Mouse (Mus musculus) embryonic facial prominence, embryonic 13.5 days (tissue): Measurements from ENCODE around the gene Armc10. TPM values are rescaled to one million over a fixed set of nuclear protein-coding genes. Genes with fewer than 3 reads are reported as not detected.
A peak's percentile ranks its signal among the peaks of the same experiment; 100 is the strongest.

ENCODE experiments used
- ATAC-seq: fragments of 200-750 bp; cut with Nextera tagmentation; 2 replicates; pipeline ENCODE4 v1.8.0; 2017; ENCODE audit warnings: low read depth; ENCODE audit not compliant: insufficient number of reproducible peaks, insufficient read depth, low FRiP score, low TSS enrichment
- H3K27ac ChIP-seq: fragments of 300-500 bp; sonication (generic); 2 replicates; pipeline ENCODE4 v1.5.1; 2015; ENCODE audit warnings: moderate library complexity, mild to moderate bottlenecking, inconsistent platforms
- H3K27me3 ChIP-seq: fragments of 300-500 bp; sonication (generic); 2 replicates; pipeline ENCODE4 v1.6.1; 2015; ENCODE audit warnings: mild to moderate bottlenecking, inconsistent platforms
- H3K36me3 ChIP-seq: fragments of 300-500 bp; sonication (generic); 2 replicates; pipeline ENCODE4 v1.6.1; 2015; ENCODE audit warnings: mild to moderate bottlenecking, inconsistent platforms
- H3K4me1 ChIP-seq: fragments of 300-500 bp; sonication (generic); 2 replicates; pipeline ENCODE4 v1.6.1; 2015; ENCODE audit warnings: inconsistent platforms
- H3K4me2 ChIP-seq: fragments of 300-500 bp; sonication (generic); 2 replicates; pipeline ENCODE4 v1.6.1; 2015; ENCODE audit warnings: moderate library complexity, mild to moderate bottlenecking, inconsistent platforms
- H3K4me3 ChIP-seq: fragments of 300-500 bp; sonication (generic); 2 replicates; pipeline ENCODE4 v1.5.1; 2015; ENCODE audit warnings: mild to moderate bottlenecking, inconsistent platforms
- H3K9ac ChIP-seq: fragments of 300-500 bp; sonication (generic); 2 replicates; pipeline ENCODE4 v1.6.1; 2015; ENCODE audit warnings: mild to moderate bottlenecking, inconsistent platforms
- H3K9me3 ChIP-seq: fragments of 300-500 bp; sonication (generic); 2 replicates; pipeline ENCODE4 v1.6.1; 2016; ENCODE audit warnings: inconsistent platforms
- WGBS: fragments of 180-500 bp; shearing (Covaris S2); methylation state at CpG from one replicate; pipeline ENCODE4 v1.1.7; 2015; ENCODE audit warnings: mixed read lengths; 5-methylcytosine and 5-hydroxymethylcytosine counted together
- polyA plus RNA-seq: library from polyadenylated mRNA; unstranded; fragments of >200 nt; fragmentation: Nextera tagmentation; extraction: Ambion mirVana; gene quantifications from 2 replicates; pipeline ENCODE4 v1.2.1, GENCODE M21; 2015

Armc10 gene
- polyA plus RNA-seq, 1 experiment from 2014 or later, result 51.0 TPM

DNA sequence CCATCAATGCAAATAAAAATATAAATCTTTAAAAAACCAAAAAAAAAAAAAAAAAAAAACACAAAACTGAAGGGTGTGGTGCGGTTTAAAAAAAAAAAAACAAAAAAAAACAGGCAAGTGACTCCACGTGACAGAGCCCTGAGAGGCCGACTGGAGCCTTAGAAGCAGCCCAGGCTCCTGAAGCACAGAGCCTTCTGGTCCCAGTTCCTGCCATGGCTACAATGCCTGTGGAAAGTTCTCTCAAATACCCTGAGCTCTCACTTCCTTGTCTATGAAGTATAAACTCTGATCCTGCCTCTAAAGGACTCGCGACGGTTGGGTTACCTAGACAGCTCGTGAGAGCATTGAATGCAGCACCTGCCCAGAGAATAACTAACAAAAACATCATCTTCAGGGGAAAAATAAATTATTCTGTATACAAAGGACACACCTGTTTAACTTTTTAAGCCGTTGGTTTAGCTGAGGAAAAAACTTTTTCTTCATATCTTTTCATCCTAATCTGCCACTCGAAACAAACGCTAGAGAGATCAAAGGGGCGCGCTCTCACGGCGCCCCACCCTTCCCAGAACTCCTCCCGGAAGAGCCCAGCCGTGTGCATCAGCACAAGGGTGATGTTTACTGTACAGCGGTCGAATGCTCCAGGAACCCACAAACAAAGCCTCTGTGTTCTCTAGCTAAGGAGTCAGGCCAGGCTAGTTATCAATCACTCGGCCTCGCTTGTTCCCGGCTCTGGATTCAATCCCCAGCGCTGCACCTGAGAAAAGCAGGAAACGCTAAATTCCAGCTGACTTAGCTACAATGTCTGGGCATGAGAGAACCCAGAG, 27.4 kb downstream of the Armc10 start:
- Histone ChIP-seq H3K4me3 (no peak overlapping the region), H3K4me2 (peak overlapping the region; percentile 30; the same call in 1 of the 2 replicates), H3K27me3 (no peaks in the 10 kb centered on the region; the same call in 1 of the 2 replicates), H3K4me1 (0 out of 2 replicates have a peak, but pooled peaks cover 2% of the 10 kb centered on the region), H3K36me3 (peaks cover 7% of the 10 kb centered on the region), H3K27ac (no peak overlapping the region), H3K9me3 (peaks cover 2% of the 10 kb centered on the region; the same call in 1 of the 2 replicates), H3K9ac (no peak overlapping the region)
- ATAC-seq, result no peak
- 41% methylated on average over 23 of the region's 23 CpGs for WGBS

DNA sequence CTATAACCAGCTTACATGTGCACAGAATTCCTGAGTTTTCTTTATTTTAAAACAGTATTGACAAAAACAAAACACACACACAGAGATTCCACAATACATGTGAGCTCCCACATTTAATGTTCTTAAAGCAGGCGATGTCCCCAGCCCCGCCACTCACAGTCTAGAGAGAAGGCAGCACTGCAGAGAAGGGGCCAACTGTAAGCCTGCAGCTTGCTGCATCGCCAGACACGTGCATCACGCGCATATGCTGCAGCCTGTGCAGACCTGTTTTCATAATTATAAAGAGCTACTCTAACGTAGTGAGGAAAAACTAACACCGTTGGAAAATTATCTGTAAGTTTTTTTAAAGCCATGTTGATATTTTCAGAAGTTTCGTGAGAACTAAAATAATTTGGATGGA, 28.1 kb downstream of the Armc10 start:
- H3K9me3 ChIP-seq, result peaks cover 4% of the 10 kb centered on the region; the same call in 1 of the 2 replicates
- 75% methylated on average over 9 of the region's 9 CpGs for WGBS
- H3K36me3 ChIP-seq, result peaks cover 7% of the 10 kb centered on the region
- H3K27ac ChIP-seq, result no peak overlapping the region
- H3K4me2 ChIP-seq, result no peak overlapping the region
- no peak overlapping the region for H3K4me3 ChIP-seq
- ATAC-seq, result no peak
- 0 out of 2 replicates have a peak, but pooled peaks cover 2% of the 10 kb centered on the region for H3K4me1 ChIP-seq
- H3K27me3 ChIP-seq, result no peaks in the 10 kb centered on the region; the same call in 1 of the 2 replicates
- H3K9ac ChIP-seq, result no peak overlapping the region

DNA sequence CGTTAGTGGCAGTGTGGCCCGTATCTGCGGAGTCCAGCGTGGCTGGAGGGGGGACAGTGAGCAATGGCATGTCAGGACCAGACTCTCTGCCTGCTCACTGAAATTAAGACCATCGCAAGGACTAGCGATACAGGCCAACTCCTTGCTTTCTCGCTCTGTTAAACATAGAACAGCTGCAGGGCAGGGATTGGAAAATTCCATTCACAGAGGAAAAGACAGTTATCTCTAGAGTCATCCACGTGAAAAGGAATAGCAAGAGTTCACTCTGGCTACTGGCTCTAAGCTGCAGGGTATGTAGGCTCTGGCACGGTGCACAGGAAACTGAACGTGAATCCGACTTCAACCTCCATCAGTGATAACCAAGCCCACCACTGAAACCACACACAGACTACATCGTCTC, 29.4 kb downstream of the Armc10 start:
- H3K4me2 ChIP-seq, result no peak overlapping the region
- 0 out of 2 replicates have a peak, but pooled peaks cover 2% of the 10 kb centered on the region for H3K4me1 ChIP-seq
- WGBS, result 73% methylated on average over 12 of the region's 12 CpGs
- no peak overlapping the region for H3K27ac ChIP-seq
- H3K27me3 ChIP-seq, result no peaks in the 10 kb centered on the region; the same call in 1 of the 2 replicates
- H3K36me3 ChIP-seq, result peaks cover 7% of the 10 kb centered on the region
- peaks cover 4% of the 10 kb centered on the region; the same call in 1 of the 2 replicates for H3K9me3 ChIP-seq
- ATAC-seq, result no peak
- H3K9ac ChIP-seq, result no peak overlapping the region
- H3K4me3 ChIP-seq, result no peak overlapping the region

DNA sequence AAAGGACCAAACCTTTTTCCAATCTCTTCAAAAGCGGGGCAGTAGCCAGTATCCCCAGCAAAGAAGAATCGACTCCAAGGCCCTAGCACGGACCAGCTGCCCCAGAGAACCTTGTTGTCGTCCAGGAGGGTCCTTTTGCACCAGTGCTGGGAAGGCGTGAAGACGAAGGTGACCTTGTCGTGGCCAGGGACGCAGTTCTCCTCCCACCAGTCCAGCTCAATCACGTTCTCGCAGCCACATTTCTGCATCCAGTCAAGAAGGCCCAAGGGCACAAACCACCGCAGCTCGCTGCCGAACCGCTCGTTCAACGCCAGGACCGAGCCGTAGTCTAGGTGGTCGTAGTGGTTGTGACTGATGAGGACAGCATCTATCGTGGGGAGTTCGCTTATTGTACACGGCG, 29.9 kb downstream of the Armc10 start:
- H3K27me3 ChIP-seq, result no peaks in the 10 kb centered on the region; the same call in 1 of the 2 replicates
- 95% methylated on average over 23 of the region's 23 CpGs for WGBS
- no peak overlapping the region for H3K4me3 ChIP-seq
- H3K36me3 ChIP-seq, result peaks cover 7% of the 10 kb centered on the region
- no peak for ATAC-seq
- H3K4me2 ChIP-seq, result no peak overlapping the region
- no peak overlapping the region for H3K9ac ChIP-seq
- 0 out of 2 replicates have a peak, but pooled peaks cover 2% of the 10 kb centered on the region for H3K4me1 ChIP-seq
- H3K9me3 ChIP-seq, result peaks cover 4% of the 10 kb centered on the region; the same call in 1 of the 2 replicates
- no peak overlapping the region for H3K27ac ChIP-seq

DNA sequence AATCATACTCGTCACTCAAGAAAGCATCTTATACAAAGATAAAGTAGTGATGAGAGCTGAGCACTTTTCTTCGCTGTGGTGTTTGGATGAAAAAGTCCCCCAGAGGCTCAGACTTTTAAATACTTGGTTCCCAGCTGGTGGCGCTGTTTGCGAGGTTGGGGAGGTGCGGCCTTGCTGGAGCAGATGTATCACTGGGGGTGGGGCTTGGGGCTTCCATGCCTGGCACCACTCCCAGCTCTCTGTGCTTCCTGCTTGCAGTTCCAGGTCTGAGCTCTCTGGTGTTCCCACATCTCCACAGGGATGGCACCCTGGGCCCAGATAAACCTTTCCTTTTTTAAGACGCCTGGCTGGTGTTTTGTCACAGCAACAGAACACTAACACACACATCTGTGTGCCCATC, 32.3 kb downstream of the Armc10 start:
- 0 out of 2 replicates have a peak, but pooled peaks cover 2% of the 10 kb centered on the region for H3K4me1 ChIP-seq
- WGBS, result 81% methylated on average over 6 of the region's 6 CpGs
- peaks cover 4% of the 10 kb centered on the region; the same call in 1 of the 2 replicates for H3K9me3 ChIP-seq
- no peak overlapping the region for H3K4me3 ChIP-seq
- H3K27ac ChIP-seq, result peak overlapping the region; percentile 55; the same call in 1 of the 2 replicates
- H3K4me2 ChIP-seq, result no peak overlapping the region
- H3K9ac ChIP-seq, result no peak overlapping the region
- H3K36me3 ChIP-seq, result peaks cover 7% of the 10 kb centered on the region
- no peak for ATAC-seq
- no peaks in the 10 kb centered on the region; the same call in 1 of the 2 replicates for H3K27me3 ChIP-seq

DNA sequence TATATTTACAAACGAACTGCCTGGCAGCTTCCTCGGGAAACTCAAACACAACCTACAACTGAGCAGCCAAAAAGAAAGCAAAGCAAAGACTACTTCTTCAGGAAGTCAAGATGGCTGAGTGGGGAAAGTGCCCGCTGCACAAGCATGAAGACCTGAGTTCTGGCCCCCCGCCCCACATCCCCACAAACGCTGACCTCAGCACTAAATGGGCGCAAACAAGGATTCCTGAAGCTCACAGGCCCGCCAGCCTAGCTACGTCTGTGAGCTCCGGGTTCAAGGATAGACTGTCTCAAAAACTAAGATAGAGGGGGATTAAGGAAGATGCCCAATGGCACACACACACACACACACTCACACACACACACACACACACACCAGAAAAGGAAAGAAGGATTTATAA, 32.8 kb downstream of the Armc10 start:
- peak overlapping the region; percentile 55; the same call in 1 of the 2 replicates for H3K27ac ChIP-seq
- peaks cover 7% of the 10 kb centered on the region for H3K36me3 ChIP-seq
- no peak overlapping the region for H3K4me3 ChIP-seq
- peaks cover 4% of the 10 kb centered on the region; the same call in 1 of the 2 replicates for H3K9me3 ChIP-seq
- no peaks in the 10 kb centered on the region; the same call in 1 of the 2 replicates for H3K27me3 ChIP-seq
- no peak for ATAC-seq
- H3K4me1 ChIP-seq, result 0 out of 2 replicates have a peak, but pooled peaks cover 2% of the 10 kb centered on the region
- WGBS, result 96% methylated on average over 9 of the region's 9 CpGs
- H3K4me2 ChIP-seq, result no peak overlapping the region
- no peak overlapping the region for H3K9ac ChIP-seq

DNA sequence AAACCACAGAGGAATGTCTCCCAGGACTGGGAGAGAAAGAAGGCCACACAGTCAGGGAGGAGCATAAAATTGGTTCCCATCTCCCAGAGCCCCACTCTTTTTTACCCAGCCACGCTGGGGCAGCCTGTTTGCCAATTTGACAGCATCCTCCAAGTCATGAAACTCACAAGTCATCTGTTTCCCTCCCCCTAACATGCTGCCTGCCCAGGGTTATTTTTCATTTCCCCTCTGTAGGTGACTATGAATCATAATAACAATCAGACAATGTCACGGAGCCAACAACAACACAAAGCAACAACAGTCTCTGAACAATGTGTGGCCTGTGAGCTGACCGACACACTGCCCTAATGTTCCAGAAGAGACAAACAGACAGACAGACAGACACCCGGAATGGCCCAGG, 34.4 kb downstream of the Armc10 start:
- WGBS, result 75% methylated on average over 4 of the region's 4 CpGs

DNA sequence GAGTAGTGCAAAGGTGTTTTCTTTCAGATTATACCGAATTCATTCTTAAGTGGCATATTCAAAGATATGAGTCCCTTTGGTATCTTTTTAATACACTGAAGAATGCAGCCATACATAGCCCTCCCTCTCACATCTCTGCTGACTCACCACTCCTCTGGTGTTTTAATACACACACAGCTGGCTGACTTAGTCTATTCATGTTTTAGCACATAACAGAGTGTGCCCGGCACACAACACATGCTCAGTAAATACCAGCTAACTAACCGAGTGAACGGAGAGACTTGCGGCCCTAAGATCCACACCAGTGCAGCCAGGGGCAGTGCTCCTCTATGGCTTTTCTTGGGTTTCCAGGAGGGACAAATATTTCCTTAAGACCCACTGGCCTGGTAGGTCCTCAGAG, 35.3 kb downstream of the Armc10 start:
- no peak overlapping the region for H3K4me3 ChIP-seq
- no peaks in the 10 kb centered on the region; the same call in 1 of the 2 replicates for H3K36me3 ChIP-seq
- H3K27ac ChIP-seq, result no peak overlapping the region
- H3K4me1 ChIP-seq, result 0 out of 2 replicates have a peak, but pooled peaks cover 2% of the 10 kb centered on the region
- no peak for ATAC-seq
- no peak overlapping the region for H3K4me2 ChIP-seq
- H3K9ac ChIP-seq, result no peak overlapping the region
- 80% methylated on average over 5 of the region's 5 CpGs for WGBS
- H3K27me3 ChIP-seq, result no peaks in the 10 kb centered on the region; the same call in 1 of the 2 replicates
- H3K9me3 ChIP-seq, result peaks cover 4% of the 10 kb centered on the region; the same call in 1 of the 2 replicates

More for the DNA sequence above, 34.4 kb downstream of the Armc10 start:
- no peak overlapping the region for H3K9ac ChIP-seq
- H3K27me3 ChIP-seq, result no peaks in the 10 kb centered on the region; the same call in 1 of the 2 replicates
- H3K9me3 ChIP-seq, result peaks cover 4% of the 10 kb centered on the region; the same call in 1 of the 2 replicates
- no peak overlapping the region for H3K27ac ChIP-seq
- no peak overlapping the region for H3K4me3 ChIP-seq
- no peak for ATAC-seq
- H3K36me3 ChIP-seq, result peaks cover 7% of the 10 kb centered on the region
- no peak overlapping the region for H3K4me2 ChIP-seq
- H3K4me1 ChIP-seq, result 0 out of 2 replicates have a peak, but pooled peaks cover 2% of the 10 kb centered on the region

DNA sequence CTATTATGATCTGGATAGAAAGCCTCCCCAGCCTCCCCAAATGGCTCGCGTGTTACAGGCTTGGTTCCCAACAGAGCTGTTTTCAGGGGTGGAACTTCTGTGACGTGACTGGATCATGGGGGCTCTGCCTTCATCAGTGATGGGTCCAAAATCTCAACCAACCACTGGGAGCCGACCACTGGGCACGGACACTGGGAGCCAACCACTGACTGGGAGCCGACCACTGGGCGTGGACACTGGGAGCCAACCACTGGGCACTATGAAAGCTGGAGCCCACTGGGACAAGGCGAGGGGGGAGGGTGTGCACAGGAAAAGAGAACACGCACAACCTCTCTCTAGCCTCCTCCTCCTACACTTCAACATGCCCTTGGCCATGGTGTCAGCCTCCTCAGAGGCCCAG, 38.2 kb downstream of the Armc10 start:
- Histone ChIP-seq H3K9ac (no peak overlapping the region), H3K9me3 (no peaks in the 10 kb centered on the region), H3K27ac (no peak overlapping the region), H3K4me1 (peaks cover 2% of the 10 kb centered on the region; the same call in 1 of the 2 replicates), H3K4me3 (no peak overlapping the region), H3K36me3 (no peaks in the 10 kb centered on the region), H3K27me3 (no peaks in the 10 kb centered on the region; the same call in 1 of the 2 replicates), H3K4me2 (no peak overlapping the region)
- 91% methylated on average over 9 of the region's 9 CpGs for WGBS
- ATAC-seq, result no peak

DNA sequence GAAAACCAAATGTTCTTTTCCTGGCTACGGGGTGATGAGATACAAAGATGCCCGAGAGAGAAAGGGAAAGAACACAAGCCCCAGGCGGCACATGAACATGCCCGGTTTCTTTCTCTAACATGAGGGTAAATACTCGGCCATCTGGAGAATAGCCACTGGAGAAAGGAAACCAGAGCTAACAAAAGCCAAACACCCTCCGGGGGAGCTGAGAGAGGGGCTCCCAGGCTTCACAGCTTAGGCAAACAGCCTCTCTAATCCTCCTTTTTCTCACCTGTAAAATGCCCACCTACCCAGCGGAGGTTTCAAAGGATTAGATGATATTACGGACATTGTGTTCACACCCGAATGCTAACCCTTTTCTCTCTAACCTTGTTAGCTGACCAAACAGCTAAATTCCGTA, 39.4 kb downstream of the Armc10 start:
- Histone ChIP-seq H3K4me2 (no peak overlapping the region), H3K27me3 (no peaks in the 10 kb centered on the region), H3K4me3 (no peak overlapping the region), H3K27ac (no peak overlapping the region), H3K9me3 (no peaks in the 10 kb centered on the region), H3K9ac (no peak overlapping the region), H3K4me1 (peaks cover 3% of the 10 kb centered on the region; the same call in 1 of the 2 replicates), H3K36me3 (no peaks in the 10 kb centered on the region)
- no peak for ATAC-seq
- 67% methylated on average over 10 of the region's 10 CpGs for WGBS

DNA sequence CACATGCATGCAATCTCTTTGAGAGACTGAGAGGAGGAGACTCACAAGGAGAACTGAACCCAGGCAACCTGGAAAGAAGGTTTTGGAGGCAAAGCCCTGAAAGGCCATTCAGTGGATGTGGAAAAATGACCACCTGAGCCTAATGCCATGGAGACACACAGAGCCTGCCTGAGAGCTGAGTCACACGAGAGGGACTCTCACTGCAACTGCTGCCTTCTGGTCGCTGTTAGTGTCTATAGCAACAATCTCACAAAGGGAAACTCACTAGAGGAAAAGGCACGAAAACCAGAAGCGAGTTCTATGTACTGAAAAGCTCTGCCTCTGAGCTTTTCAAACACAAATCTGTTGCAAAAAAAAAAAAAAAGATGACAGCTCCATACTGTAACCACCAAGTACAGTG, 41.4 kb downstream of the Armc10 start:
- ATAC-seq, result no peak
- Histone ChIP-seq H3K4me1 (peaks cover 3% of the 10 kb centered on the region; the same call in 1 of the 2 replicates), H3K4me3 (no peak overlapping the region), H3K27me3 (no peaks in the 10 kb centered on the region), H3K4me2 (no peak overlapping the region), H3K27ac (no peak overlapping the region), H3K9ac (no peak overlapping the region), H3K36me3 (no peaks in the 10 kb centered on the region), H3K9me3 (no peaks in the 10 kb centered on the region)
- WGBS, result 71% methylated on average over 4 of the region's 4 CpGs
